Mouse (Mus musculus) midbrain, embryonic 14.5 days (tissue): ENCODE measurements around the gene Fgd3. TPM values are rescaled to one million over a fixed set of nuclear protein-coding genes. Genes with fewer than 3 reads are reported as not detected.

Source experiments
- ATAC-seq: fragments of 200-750 bp; cut with Nextera tagmentation; 2 replicates; pipeline ENCODE4 v1.8.0; 2017; ENCODE audit warnings: moderate number of reproducible peaks, moderate library complexity; ENCODE audit not compliant: low FRiP score, low TSS enrichment
- DNase-seq: peaks from one replicate; pipeline ENCODE4 v3.0.0-alpha.2; 2015
- H3K27ac ChIP-seq: fragments of 300-500 bp; sonication (generic); replicated peaks from 2 replicates; pipeline ENCODE4 v1.5.1; 2014; ENCODE audit warnings: mild to moderate bottlenecking, low read depth, low read length, moderate library complexity
- H3K27me3 ChIP-seq: fragments of 300-500 bp; sonication (generic); 2 replicates; pipeline ENCODE4 v1.6.1; 2014; ENCODE audit warnings: low read length, control low read depth, mixed read lengths; ENCODE audit not compliant: control insufficient read depth, insufficient read depth
- H3K36me3 ChIP-seq: fragments of 300-500 bp; sonication (generic); 2 replicates; pipeline ENCODE4 v1.6.1; 2014; ENCODE audit warnings: low read length, control low read depth; ENCODE audit not compliant: control insufficient read depth, insufficient read depth
- H3K4me1 ChIP-seq: fragments of 300-500 bp; sonication (generic); 2 replicates; pipeline ENCODE4 v1.6.1; 2014; ENCODE audit warnings: mild to moderate bottlenecking, antibody characterized with exemption, low read length, control low read depth; ENCODE audit not compliant: control insufficient read depth, insufficient read depth
- H3K4me2 ChIP-seq: fragments of 300-500 bp; sonication (generic); 2 replicates; pipeline ENCODE4 v1.6.1; 2014; ENCODE audit warnings: mild to moderate bottlenecking, low read length, moderate library complexity
- H3K4me3 ChIP-seq: fragments of 300-500 bp; sonication (generic); replicated peaks from 2 replicates; pipeline ENCODE4 v1.5.1; 2014; ENCODE audit warnings: low read depth, low read length
- H3K9ac ChIP-seq: fragments of 300-500 bp; sonication (generic); replicated peaks from 2 replicates; pipeline ENCODE4 v1.6.1; 2014; ENCODE audit warnings: mild to moderate bottlenecking, low read length, moderate library complexity
- H3K9me3 ChIP-seq: fragments of 300-500 bp; sonication (generic); 2 replicates; pipeline ENCODE4 v1.6.1; 2016; ENCODE audit warnings: low read length, control low read depth, mixed read lengths; ENCODE audit not compliant: control insufficient read depth
- WGBS: fragments of 180-500 bp; shearing (Covaris S2); extraction: QIAGEN DNeasy Blood & Tissue Kit; methylation state at CpG from one replicate; pipeline ENCODE4 v1.1.7; 2014; 5-methylcytosine and 5-hydroxymethylcytosine counted together
- polyA plus RNA-seq: library from polyadenylated mRNA; unstranded; fragments of >200 nt; fragmentation: Nextera tagmentation; extraction: Ambion mirVana; gene quantifications from 2 replicates; pipeline ENCODE4 v1.2.1, GENCODE M21; 2014

The Fgd3 gene
- polyA plus RNA-seq, 1 experiment from 2014 or later, result 1.8 TPM

DNA sequence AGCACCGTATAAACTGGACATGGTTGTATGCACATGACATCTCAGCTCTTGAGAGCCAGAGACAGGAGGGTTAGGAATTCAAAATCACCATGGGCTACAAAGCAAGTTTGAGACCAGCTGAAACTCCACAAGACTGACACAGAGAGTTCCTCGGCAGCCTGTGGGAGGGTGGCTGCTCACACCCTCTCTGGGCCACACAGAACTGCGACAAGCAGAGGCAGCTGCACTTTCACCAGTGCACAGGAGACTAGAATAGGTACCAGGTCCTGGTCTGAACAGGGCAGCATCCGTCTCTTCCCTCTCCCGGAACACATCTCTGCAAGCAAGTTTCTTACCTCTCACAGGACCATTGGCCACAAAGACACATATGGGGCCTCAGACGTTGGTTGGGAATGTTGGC, 2.6 kb downstream of the Fgd3 start:
- 0 out of 2 replicates have a peak overlapping the region, but pooled peaks have one; percentile 5 for H3K4me2 ChIP-seq
- H3K4me1 ChIP-seq, result peaks cover 30% of the 10 kb centered on the region
- no peak for DNase-seq
- no peak overlapping the region for H3K9ac ChIP-seq
- no peak overlapping the region for H3K27ac ChIP-seq
- H3K27me3 ChIP-seq, result peaks cover 20% of the 10 kb centered on the region
- no peaks in the 10 kb centered on the region for H3K9me3 ChIP-seq
- no peak for ATAC-seq
- no peaks in the 10 kb centered on the region for H3K36me3 ChIP-seq
- no peak overlapping the region for H3K4me3 ChIP-seq
- 70% methylated on average over 6 of the region's 6 CpGs for WGBS

DNA sequence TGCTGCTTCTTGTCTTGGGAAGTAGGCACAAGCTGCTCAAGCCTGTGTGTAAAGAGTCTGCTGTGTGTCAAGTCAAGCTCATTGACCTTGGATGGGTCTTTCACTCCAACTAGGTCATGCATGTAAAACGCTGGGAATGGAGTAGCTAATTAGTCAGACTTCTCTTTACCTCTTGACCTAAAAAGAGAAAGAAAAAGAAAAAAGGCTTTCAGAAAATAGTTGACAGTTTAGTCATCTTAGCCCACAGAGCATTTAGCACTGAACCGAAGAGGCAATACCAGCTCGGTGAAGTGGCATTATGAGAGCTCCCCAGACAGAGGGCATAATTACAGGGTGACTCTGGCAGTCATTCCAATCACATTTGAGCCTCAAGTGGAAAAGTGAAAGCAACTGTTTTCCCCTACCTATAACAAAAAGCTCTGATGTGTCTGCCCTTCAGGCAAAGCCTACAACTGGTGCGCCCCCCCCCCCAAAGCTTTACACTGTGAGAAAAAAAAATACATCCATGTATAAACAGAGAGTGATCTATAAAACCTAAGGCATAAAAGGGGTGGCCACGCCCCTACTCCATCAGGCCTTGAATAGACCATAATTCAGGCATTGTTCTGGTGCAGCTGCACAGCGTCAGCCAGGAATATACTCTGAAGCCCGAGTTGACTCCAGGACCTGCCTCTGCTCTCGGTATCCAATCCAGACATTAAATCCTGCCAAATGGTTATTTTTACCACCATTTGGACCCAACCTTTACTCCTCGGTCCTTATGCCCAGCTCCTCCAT, 3.5 kb downstream of the Fgd3 start:
- 37% methylated on average over 9 of the region's 9 CpGs for WGBS
- no peak overlapping the region for H3K9ac ChIP-seq
- peaks cover 16% of the 10 kb centered on the region for H3K27me3 ChIP-seq
- no peak overlapping the region for H3K4me2 ChIP-seq
- no peaks in the 10 kb centered on the region for H3K9me3 ChIP-seq
- DNase-seq (peak; percentile 17), ATAC-seq (no peak)
- peaks cover 30% of the 10 kb centered on the region for H3K4me1 ChIP-seq
- H3K27ac ChIP-seq, result no peak overlapping the region
- H3K36me3 ChIP-seq, result no peaks in the 10 kb centered on the region
- H3K4me3 ChIP-seq, result no peak overlapping the region

DNA sequence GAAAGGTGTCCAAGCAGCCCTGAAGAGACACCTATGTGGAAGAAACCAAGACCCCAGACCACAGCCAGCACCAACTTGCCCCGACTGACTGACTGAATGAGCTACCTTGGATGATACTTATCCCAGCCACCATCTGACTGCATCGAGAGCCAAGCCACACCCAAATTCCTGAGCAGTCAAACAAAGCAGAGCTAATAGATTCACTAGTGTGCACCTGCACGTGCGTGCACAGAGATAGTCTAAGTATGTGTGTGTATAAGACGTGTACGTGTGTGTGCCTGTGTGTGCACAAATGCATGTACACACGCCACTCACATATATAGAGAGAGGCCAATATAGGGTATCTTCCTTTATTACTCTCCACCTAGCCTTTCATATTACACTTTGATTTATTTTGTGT, 8.5 kb downstream of the Fgd3 start:
- 89% methylated on average over 7 of the region's 7 CpGs for WGBS
- Histone ChIP-seq H3K9me3 (no peaks in the 10 kb centered on the region), H3K4me1 (no peaks in the 10 kb centered on the region), H3K4me2 (no peak overlapping the region), H3K36me3 (no peaks in the 10 kb centered on the region), H3K27ac (no peak overlapping the region), H3K27me3 (0 out of 2 replicates have a peak, but pooled peaks cover 4% of the 10 kb centered on the region), H3K9ac (no peak overlapping the region), H3K4me3 (no peak overlapping the region)
- DNase-seq (no peak), ATAC-seq (no peak)

- ATAC-seq (no peak), DNase-seq (no peak)
- no peaks in the 10 kb centered on the region for H3K36me3 ChIP-seq
- H3K27me3 ChIP-seq, result no peaks in the 10 kb centered on the region
- H3K4me3 ChIP-seq, result no peak overlapping the region
- H3K9ac ChIP-seq, result no peak overlapping the region
- H3K4me1 ChIP-seq, result no peaks in the 10 kb centered on the region
- WGBS, result 92% methylated on average over 1 of the region's 1 CpGs
- H3K4me2 ChIP-seq, result no peak overlapping the region
- no peaks in the 10 kb centered on the region for H3K9me3 ChIP-seq
- no peak overlapping the region for H3K27ac ChIP-seq
Measured at GRCm38 (mm10) chr13:49309501-49309900, 10.6 kb downstream of the Fgd3 start.

GRCm38 (mm10) chr13:49308861-49309403, 11.2 kb downstream of the Fgd3 start:
- no peak for ATAC-seq
- Histone ChIP-seq H3K9me3 (no peaks in the 10 kb centered on the region), H3K4me1 (no peaks in the 10 kb centered on the region), H3K4me3 (no peak overlapping the region), H3K27ac (no peak overlapping the region), H3K27me3 (no peaks in the 10 kb centered on the region), H3K9ac (no peak overlapping the region), H3K4me2 (no peak overlapping the region), H3K36me3 (no peaks in the 10 kb centered on the region)
- WGBS, result 88% methylated on average over 16 of the region's 16 CpGs
- no peak for DNase-seq

- no peak overlapping the region for H3K4me3 ChIP-seq
- no peaks in the 10 kb centered on the region for H3K9me3 ChIP-seq
- ATAC-seq (no peak), DNase-seq (no peak)
- H3K36me3 ChIP-seq, result no peaks in the 10 kb centered on the region
- no peak overlapping the region for H3K9ac ChIP-seq
- H3K4me1 ChIP-seq, result no peaks in the 10 kb centered on the region
- WGBS, result 93% methylated on average over 4 of the region's 4 CpGs
- no peaks in the 10 kb centered on the region for H3K27me3 ChIP-seq
- no peak overlapping the region for H3K4me2 ChIP-seq
- no peak overlapping the region for H3K27ac ChIP-seq
Measured at GRCm38 (mm10) chr13:49308206-49308605, 11.9 kb downstream of the Fgd3 start.

- H3K27me3 ChIP-seq, result no peaks in the 10 kb centered on the region
- no peak overlapping the region for H3K27ac ChIP-seq
- H3K4me2 ChIP-seq, result no peak overlapping the region
- H3K9ac ChIP-seq, result no peak overlapping the region
- WGBS, result 40% methylated on average over 10 of the region's 10 CpGs
- no peak overlapping the region for H3K4me3 ChIP-seq
- no peak for DNase-seq
- no peaks in the 10 kb centered on the region for H3K36me3 ChIP-seq
- no peak for ATAC-seq
- no peaks in the 10 kb centered on the region for H3K9me3 ChIP-seq
- H3K4me1 ChIP-seq, result no peaks in the 10 kb centered on the region
Measured at GRCm38 (mm10) chr13:49307311-49307969, 12.7 kb downstream of the Fgd3 start.

- 74% methylated on average over 7 of the region's 7 CpGs for WGBS
- H3K4me2 ChIP-seq, result no peak overlapping the region
- H3K9me3 ChIP-seq, result no peaks in the 10 kb centered on the region
- DNase-seq (no peak), ATAC-seq (no peak)
- H3K4me1 ChIP-seq, result no peaks in the 10 kb centered on the region
- H3K27ac ChIP-seq, result no peak overlapping the region
- no peak overlapping the region for H3K4me3 ChIP-seq
- no peak overlapping the region for H3K9ac ChIP-seq
- no peaks in the 10 kb centered on the region for H3K27me3 ChIP-seq
- H3K36me3 ChIP-seq, result no peaks in the 10 kb centered on the region
Measured at GRCm38 (mm10) chr13:49306771-49307310, 13.3 kb downstream of the Fgd3 start.
